Mouse (Mus musculus): ENCODE results near the gene Ptprn.

DNA sequence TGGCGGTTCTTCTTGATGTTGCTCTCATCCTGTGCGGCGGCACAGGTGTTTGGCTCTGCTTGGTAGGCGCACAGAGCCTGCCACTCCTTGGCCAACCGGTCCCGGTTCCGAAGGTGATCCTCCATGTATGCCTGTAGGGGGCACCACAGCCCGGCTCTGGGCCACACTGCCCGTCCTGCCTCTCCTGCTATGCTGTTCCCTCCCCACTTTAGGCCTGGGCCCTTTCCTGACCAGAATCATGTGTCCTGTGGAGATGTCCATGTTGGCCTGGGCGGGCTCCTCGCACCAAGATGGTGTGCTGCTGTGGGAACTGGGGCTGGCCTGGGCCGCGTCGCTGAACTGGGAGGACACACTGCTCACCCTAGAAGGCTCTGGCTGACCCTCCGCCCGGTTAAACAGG is 11.3 kb downstream of the Ptprn start:
- TF ChIP-seq CTCF (IDR thresholded peaks at IDR 0.05; ENCODE audit: low read depth, low read length) (peak; percentile 80), POLR2A (IDR thresholded peaks at IDR 0.05; ENCODE audit: insufficient read depth, low read length) (no peak)

Data from ES-Bruce4 (cell line).